Mouse (Mus musculus) monocyte, adult 59 days (primary cell): ENCODE results near the gene Fh1. TPM values are rescaled to one million over a fixed set of nuclear protein-coding genes. Genes with fewer than 3 reads are reported as not detected.

ENCODE experiments used
- total RNA-seq, 2 experiments: library from RNA; stranded (reverse); gene quantifications; one replicate each; pipeline ENCODE4 v1.2.4; 2023

The Fh1 gene
- 10 to 100 TPM; 27.4 to 37.6 TPM for total RNA-seq

DNA sequence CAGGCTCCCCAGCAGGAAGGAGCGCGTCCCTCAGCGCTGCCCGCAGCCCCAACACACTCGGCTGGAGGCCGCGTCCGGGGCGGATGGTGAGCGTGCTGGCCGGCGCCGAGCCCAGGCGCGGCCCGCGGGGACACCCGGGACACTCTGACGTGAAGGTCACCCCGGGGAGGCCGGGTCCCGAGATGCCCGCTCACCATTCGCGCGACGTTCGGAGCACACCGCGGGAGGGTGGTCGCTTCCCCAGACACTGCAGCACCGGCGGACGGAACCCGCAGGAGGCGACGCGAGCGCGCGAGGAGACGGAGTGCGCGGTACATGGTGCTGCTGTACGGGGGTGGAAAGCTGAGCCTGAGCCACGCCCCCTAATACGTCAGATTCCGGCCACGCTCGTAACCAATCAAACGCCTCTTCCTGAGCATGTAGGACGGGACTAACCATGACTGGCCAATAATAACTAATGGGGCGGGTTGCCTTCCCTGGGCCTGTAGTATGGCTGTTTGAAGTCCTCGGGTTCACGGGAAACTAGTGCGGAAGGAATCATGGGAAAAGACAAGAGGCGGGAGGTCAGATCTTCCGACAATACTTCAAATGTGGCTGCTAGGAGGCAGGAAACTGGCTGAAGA lies at the start of gene Fh1:
TSS of gene Fh1 (minus strand) at position 379 of the 623 bp plus-strand sequence.

DNA sequence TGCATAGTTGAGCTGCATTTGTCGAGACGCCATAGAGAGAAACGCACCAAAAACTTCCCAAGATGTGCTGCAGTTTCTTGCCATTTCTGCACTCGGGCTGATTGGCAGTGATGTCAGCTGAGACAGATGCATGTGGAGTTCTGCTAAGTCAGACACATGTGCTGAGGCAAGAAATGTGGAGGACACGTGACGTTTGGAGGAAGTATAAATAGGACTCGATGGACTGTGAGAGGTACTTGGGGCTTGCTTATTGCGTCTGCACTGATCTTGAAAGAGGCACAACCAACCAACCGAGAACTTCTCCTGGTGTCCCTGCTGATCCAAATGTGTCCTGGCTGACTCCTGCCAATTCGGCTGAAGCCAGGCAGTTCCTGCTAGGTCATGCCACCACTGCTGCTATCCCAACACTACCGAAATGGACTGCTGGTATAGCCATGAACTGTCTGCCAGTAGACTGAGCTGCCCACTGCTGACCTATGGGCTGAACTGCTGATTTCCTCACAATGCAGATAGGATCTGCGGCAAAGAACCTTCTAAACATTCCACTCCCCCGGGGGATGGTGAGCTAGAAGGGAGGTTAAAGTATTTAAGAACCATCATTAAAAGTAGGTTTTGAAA lies 5.5 kb downstream of the Fh1 start, which contains the start of gene Kmo:
TSS of gene Kmo (plus strand) at position 568 of the 618 bp plus-strand sequence.

Other genes starting within 250 kb of the Fh1 start
- not detected for gene Rgs7, start 133.1 kb downstream of the Fh1 start, total RNA-seq
- 10 to 100 TPM; 21.7 to 22.1 TPM for gene Kmo, start 5.3 kb downstream of the Fh1 start, total RNA-seq
- 1 to 10 TPM; 1.6 to 4.8 TPM for gene Opn3, start 67.1 kb upstream of the Fh1 start, total RNA-seq
- 10 to 100 TPM in 1 of 2 experiments, 1 to 10 TPM in 1; 9.6 to 11.8 TPM for gene Chml, start 67.3 kb upstream of the Fh1 start, total RNA-seq
- not detected for gene Wdr64, start 73.0 kb upstream of the Fh1 start, total RNA-seq